Mouse (Mus musculus): ENCODE measurements around the gene Ube2d2b. TPM values are rescaled to one million over a fixed set of nuclear protein-coding genes. Genes with fewer than 3 reads are reported as not detected.

The Ube2d2b gene
- polyA plus RNA-seq, 2 experiments: 0.05 TPM; not detected in 1

- H3K4me2 ChIP-seq (ENCODE audit: low read depth): no peak overlapping the region
- peaks cover 27 to 31% of the 10 kb centered on the region in 2 experiments for H3K4me1 ChIP-seq (replicated peaks; ENCODE audit: control insufficient read depth in 2 of 2, insufficient read depth in 2 of 2, low read length in 1 of 2)
- H3K9ac ChIP-seq (replicated peaks): no peak overlapping the region
- no peak overlapping the region for H3K4me3 ChIP-seq (ENCODE audit: insufficient read depth in 1 of 2, low read depth in 2 of 2, low read length in 2 of 2)
- H3K36me3 ChIP-seq (replicated peaks; ENCODE audit: control insufficient read depth, insufficient read depth, low read depth): peaks cover 9% of the 10 kb centered on the region
- no peak for TF ChIP-seq EP300 (IDR thresholded peaks at IDR 0.05; ENCODE audit: low read depth)
- TF ChIP-seq CTCF (IDR thresholded peaks at IDR 0.05; ENCODE audit: low read depth): peak; percentile 45; the same call in 1 of the 2 replicates
- 82% methylated on average over 1 of the region's 1 CpGs for WGBS (ENCODE audit: insufficient replicate concordance)
- ATAC-seq (ENCODE audit: insufficient read depth) (no peak), DNase-seq (ENCODE audit: low read depth in 3 of 3, low spot score in 3 of 3) (no peak)
- no peaks in the 10 kb centered on the region for H3K9me3 ChIP-seq (ENCODE audit: control insufficient read depth, low read length)
- no peaks in the 10 kb centered on the region for H3K27me3 ChIP-seq (ENCODE audit: control insufficient read depth, insufficient read depth, low read length)
- no peak overlapping the region for H3K27ac ChIP-seq
Measured at GRCm38 (mm10) chr5:107877053-107877452, 47.2 kb downstream of the Ube2d2b start.

- WGBS (ENCODE audit: insufficient replicate concordance): 68% methylated on average over 5 of the region's 5 CpGs
- TF ChIP-seq EP300 (IDR thresholded peaks at IDR 0.05; ENCODE audit: low read depth): no peak
- TF ChIP-seq CTCF (IDR thresholded peaks at IDR 0.05; ENCODE audit: low read depth): no peak
- H3K36me3 ChIP-seq (replicated peaks; ENCODE audit: control insufficient read depth, insufficient read depth, low read depth): no peaks in the 10 kb centered on the region
- H3K9me3 ChIP-seq (ENCODE audit: control insufficient read depth, low read length): no peaks in the 10 kb centered on the region
- H3K4me3 ChIP-seq (ENCODE audit: insufficient read depth in 1 of 2, low read depth in 2 of 2, low read length in 2 of 2): no peak overlapping the region
- H3K4me1 ChIP-seq (replicated peaks; ENCODE audit: control insufficient read depth in 2 of 2, insufficient read depth in 2 of 2, low read length in 1 of 2): peaks cover 6 to 9% of the 10 kb centered on the region in 2 experiments
- no peak overlapping the region for H3K9ac ChIP-seq (replicated peaks)
- H3K27ac ChIP-seq: no peak overlapping the region
- no peaks in the 10 kb centered on the region for H3K27me3 ChIP-seq (ENCODE audit: control insufficient read depth, insufficient read depth, low read length)
- H3K4me2 ChIP-seq (ENCODE audit: low read depth): 0 out of 2 replicates have a peak overlapping the region, but pooled peaks have one; percentile 31
- ATAC-seq (ENCODE audit: insufficient read depth) (peak; percentile 55; the same call in 1 of the 2 replicates), DNase-seq (ENCODE audit: low read depth in 3 of 3, low spot score in 3 of 3) (no peak)
Measured at GRCm38 (mm10) chr5:107880710-107881109, 50.8 kb downstream of the Ube2d2b start.

Other genes with a start within 250 kb of the Ube2d2b start
- gene Rpap2, start 232.7 kb upstream of the Ube2d2b start, polyA plus RNA-seq (2012; rRNA removed): 1.4 and 2.6 TPM in 2 replicates
- 5.5 and 6.5 TPM in 2 replicates for gene Rpap2, start 232.7 kb upstream of the Ube2d2b start, polyA plus RNA-seq (2014; fragmentation: Nextera tagmentation; extraction: Ambion mirVana)
- 1.6 and 3.1 TPM in 2 replicates for gene Glmn, start 232.2 kb upstream of the Ube2d2b start, polyA plus RNA-seq (2012; rRNA removed)
- gene Glmn, start 232.2 kb upstream of the Ube2d2b start, polyA plus RNA-seq (2014; fragmentation: Nextera tagmentation; extraction: Ambion mirVana): 5.7 and 6.2 TPM in 2 replicates
- gene Gfi1, start 104.1 kb upstream of the Ube2d2b start, polyA plus RNA-seq (2012; rRNA removed): 2.2 and 3.0 TPM in 2 replicates
- 1.1 and 1.7 TPM in 2 replicates for gene Gfi1, start 104.1 kb upstream of the Ube2d2b start, polyA plus RNA-seq (2014; fragmentation: Nextera tagmentation; extraction: Ambion mirVana)
- gene Evi5, start 45.0 kb downstream of the Ube2d2b start, polyA plus RNA-seq (2012; rRNA removed): 18.1 and 22.7 TPM in 2 replicates
- 41.4 and 42.9 TPM in 2 replicates for gene Evi5, start 45.0 kb downstream of the Ube2d2b start, polyA plus RNA-seq (2014; fragmentation: Nextera tagmentation; extraction: Ambion mirVana)
- gene Rpl5, start 70.4 kb downstream of the Ube2d2b start, polyA plus RNA-seq (2012; rRNA removed): 62.8 and 96.9 TPM in 2 replicates
- gene Rpl5, start 70.4 kb downstream of the Ube2d2b start, polyA plus RNA-seq (2014; fragmentation: Nextera tagmentation; extraction: Ambion mirVana): 27.6 and 29.1 TPM in 2 replicates
- gene Fam69a, start 157.0 kb downstream of the Ube2d2b start, polyA plus RNA-seq (2012; rRNA removed): 0.88 and 1.8 TPM in 2 replicates
- 8.0 TPM in 2 replicates for gene Fam69a, start 157.0 kb downstream of the Ube2d2b start, polyA plus RNA-seq (2014; fragmentation: Nextera tagmentation; extraction: Ambion mirVana)
- gene Mtf2, start 235.6 kb downstream of the Ube2d2b start, polyA plus RNA-seq (2012; rRNA removed): 7.4 and 14.6 TPM in 2 replicates
- 32.2 and 38.6 TPM in 2 replicates for gene Mtf2, start 235.6 kb downstream of the Ube2d2b start, polyA plus RNA-seq (2014; fragmentation: Nextera tagmentation; extraction: Ambion mirVana)